Mouse (Mus musculus) thymus, adult 2 months (tissue): ENCODE data around the gene Tmem238l.

Source experiments
- CTCF ChIP-seq: fragments of 200-500 bp; IDR thresholded peaks from 2 replicates; pipeline ENCODE4 v1.5.1; 2012; ENCODE audit warnings: mild to moderate bottlenecking, control low read depth, low read length, moderate library complexity, borderline replicate concordance; ENCODE audit not compliant: control insufficient read depth, poor library complexity, insufficient read depth; ENCODE audit errors: extremely low read depth
- POLR2A ChIP-seq: fragments of 200-500 bp; IDR thresholded peaks from 2 replicates; pipeline ENCODE4 v1.6.1; 2012; ENCODE audit warnings: mild to moderate bottlenecking, low read length, control low read depth, moderate library complexity; ENCODE audit not compliant: control insufficient read depth, poor library complexity, insufficient read depth; ENCODE audit errors: extremely low read depth

DNA sequence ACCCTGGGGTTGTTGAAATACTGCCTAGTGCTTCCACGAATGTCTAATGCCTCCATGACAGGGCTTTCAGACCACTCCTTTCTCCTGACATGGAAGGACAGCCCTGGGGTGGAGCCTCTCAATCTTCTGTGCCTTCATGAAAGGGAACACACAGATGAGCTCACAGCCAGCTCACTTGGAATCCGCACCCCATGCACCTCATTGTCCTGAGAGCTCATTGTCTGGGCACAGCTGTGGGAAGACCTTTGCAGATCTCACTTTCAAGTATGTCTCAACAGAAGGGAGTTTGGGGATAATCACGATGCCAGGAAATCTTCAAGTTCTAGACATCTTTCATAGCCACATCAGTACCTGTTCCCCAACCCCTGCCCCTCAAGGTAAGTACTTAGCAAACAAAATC is 28.1 kb upstream of the Tmem238l start:
- TF ChIP-seq POLR2A (no peak), CTCF (no peak)
